Mouse (Mus musculus) MEL (cell line): ENCODE results near the gene Spred3. TPM values are rescaled to one million over a fixed set of nuclear protein-coding genes. Genes with fewer than 3 reads are reported as not detected.

Experiments
- DNase-seq: peaks from one replicate; pipeline ENCODE4 v3.0.0; 2011; ENCODE audit warnings: low read depth, low spot score
- H3K27ac ChIP-seq: 2 replicates; pipeline ENCODE4 v1.5.1; 2012; ENCODE audit warnings: low read depth, mild to moderate bottlenecking, control low read depth, low read length, moderate library complexity; ENCODE audit not compliant: control insufficient read depth
- H3K27me3 ChIP-seq, 2 experiments: fragments of 150-350 bp in 1 of 2; sonication (generic) in 1 of 2; 2 replicates each; pipeline ENCODE4 v1.6.1; 2012; ENCODE audit warnings: low read length in 2 of 2, mild to moderate bottlenecking in 2 of 2, improper control_type of control experiment in 1 of 2, moderate library complexity in 1 of 2; ENCODE audit not compliant: insufficient read depth in 2 of 2, control insufficient read depth in 1 of 2
- H3K36me3 ChIP-seq, 2 experiments: 2 replicates each; pipeline ENCODE4 v1.6.1; 2012 to 2014; ENCODE audit warnings: low read length in 2 of 2, improper control_type of control experiment in 1 of 2, inconsistent platforms in 1 of 2, mild to moderate bottlenecking in 1 of 2; ENCODE audit not compliant: insufficient read depth in 2 of 2, control insufficient read depth in 1 of 2
- H3K4me1 ChIP-seq, 2 experiments: fragments of 150-350 bp in 1 of 2; sonication (generic) in 1 of 2; 2 replicates each; pipeline ENCODE4 v1.6.1; 2012; ENCODE audit warnings: low read length in 2 of 2, improper control_type of control experiment in 1 of 2, mild to moderate bottlenecking in 1 of 2; ENCODE audit not compliant: insufficient read depth in 2 of 2, control insufficient read depth in 1 of 2
- H3K4me3 ChIP-seq, 2 experiments: fragments of 150-350 bp in 1 of 2; sonication (generic) in 1 of 2; 2 replicates each; pipeline ENCODE4 v1.5.1; 2012; ENCODE audit warnings: low read depth in 2 of 2, low read length in 2 of 2, mild to moderate bottlenecking in 2 of 2, moderate library complexity in 2 of 2, control low read depth in 1 of 2, improper control_type of control experiment in 1 of 2; ENCODE audit not compliant: control insufficient read depth in 1 of 2, insufficient read depth in 1 of 2
- H3K79me2 ChIP-seq: 2 replicates; pipeline ENCODE4 v1.6.1; 2012; ENCODE audit warnings: mild to moderate bottlenecking, low read length, moderate library complexity; ENCODE audit not compliant: control insufficient read depth, poor library complexity, insufficient read depth
- H3K9ac ChIP-seq: 2 replicates; pipeline ENCODE4 v1.6.1; 2012; ENCODE audit warnings: low read depth, mild to moderate bottlenecking, control low read depth, low read length, moderate library complexity; ENCODE audit not compliant: control insufficient read depth, poor library complexity, severe bottlenecking
- H3K9me3 ChIP-seq: fragments of 150-350 bp; sonication (generic); replicated peaks from 2 replicates; pipeline ENCODE4 v1.6.1; 2012; ENCODE audit warnings: mild to moderate bottlenecking, low read length, improper control_type of control experiment, moderate library complexity; ENCODE audit not compliant: insufficient read depth
- BHLHE40 ChIP-seq: IDR thresholded peaks from 2 replicates; pipeline ENCODE4 v1.6.1; 2012; ENCODE audit warnings: low read depth, mild to moderate bottlenecking, inconsistent platforms, low read length, improper control_type of control experiment, borderline replicate concordance
- CHD1 ChIP-seq: IDR thresholded peaks from 2 replicates; pipeline ENCODE4 v1.6.1; 2012; ENCODE audit warnings: low read depth, mild to moderate bottlenecking, inconsistent platforms, low read length, improper control_type of control experiment
- CHD2 ChIP-seq: IDR thresholded peaks from 2 replicates; pipeline ENCODE4 v1.6.1; 2011; ENCODE audit warnings: low read length, improper control_type of control experiment
- EP300 ChIP-seq, 2 experiments: IDR thresholded peaks; 2 replicates each; pipeline ENCODE4 v1.6.1; 2011; ENCODE audit warnings: improper control_type of control experiment in 2 of 2, low read length in 2 of 2, low read depth in 1 of 2, mild to moderate bottlenecking in 1 of 2
- GABPA ChIP-seq: IDR thresholded peaks from 2 replicates; pipeline ENCODE4 v1.6.1; 2012; ENCODE audit warnings: low read depth, mild to moderate bottlenecking, inconsistent platforms, low read length, improper control_type of control experiment, moderate library complexity
- HCFC1 ChIP-seq: IDR thresholded peaks from 2 replicates; pipeline ENCODE4 v1.6.1; 2012; ENCODE audit warnings: low read depth, mild to moderate bottlenecking, inconsistent platforms, low read length, improper control_type of control experiment, moderate library complexity
- MAFK ChIP-seq: IDR thresholded peaks from 2 replicates; pipeline ENCODE4 v1.6.1; 2011; ENCODE audit warnings: low read depth, mild to moderate bottlenecking, low read length, improper control_type of control experiment, borderline replicate concordance
- MEF2A ChIP-seq: IDR thresholded peaks from 2 replicates; pipeline ENCODE4 v1.6.1; 2014; ENCODE audit warnings: low read depth, mild to moderate bottlenecking, inconsistent platforms, low read length, improper control_type of control experiment; ENCODE audit not compliant: poor library complexity, insufficient replicate concordance, severe bottlenecking; ENCODE audit errors: extremely low read depth
- POLR2A ChIP-seq, 2 experiments: IDR thresholded peaks; 2 replicates each; pipeline ENCODE4 v1.6.1; 2011 to 2012; ENCODE audit warnings: low read length in 2 of 2, mild to moderate bottlenecking in 2 of 2, control low read depth in 1 of 2, improper control_type of control experiment in 1 of 2, low read depth in 1 of 2, moderate library complexity in 1 of 2; ENCODE audit not compliant: control insufficient read depth in 1 of 2, insufficient read depth in 1 of 2, poor library complexity in 1 of 2
- SIN3A ChIP-seq: IDR thresholded peaks from 2 replicates; pipeline ENCODE4 v1.6.1; 2012; ENCODE audit warnings: low read length, improper control_type of control experiment, inconsistent platforms
- SMC3 ChIP-seq: IDR thresholded peaks from 2 replicates; pipeline ENCODE4 v1.6.1; 2011; ENCODE audit warnings: low read depth, low read length, improper control_type of control experiment
- TAL1 ChIP-seq: IDR thresholded peaks from 2 replicates; pipeline ENCODE4 v1.6.1; 2012; ENCODE audit warnings: mild to moderate bottlenecking, inconsistent platforms, low read length, moderate library complexity, mixed read lengths
- TBP ChIP-seq: IDR thresholded peaks from 2 replicates; pipeline ENCODE4 v1.8.0; 2011; ENCODE audit warnings: low read depth, low read length, improper control_type of control experiment
- TCF12 ChIP-seq: IDR thresholded peaks from 2 replicates; pipeline ENCODE4 v1.6.1; 2014; ENCODE audit warnings: low read depth, mild to moderate bottlenecking, inconsistent platforms, low read length, improper control_type of control experiment, moderate library complexity
- ZMIZ1 ChIP-seq: IDR thresholded peaks from 2 replicates; pipeline ENCODE4 v1.6.1; 2012; ENCODE audit warnings: low read depth, mild to moderate bottlenecking, inconsistent platforms, low read length, improper control_type of control experiment, moderate library complexity
- polyA plus RNA-seq, 2 experiments: library from polyadenylated mRNA; stranded (reverse) in 1 of 2; unstranded in 1 of 2; fragments of >175 nt in 1 of 2; fragments of >200 nt in 1 of 2; gene quantifications; 2 replicates each; pipeline versions ENCODE4 v1.2.1 to v1.2.4; 2012; ENCODE audit warnings: low replicate concordance in 2 of 2, low read depth in 1 of 2; ENCODE audit not compliant: insufficient read length in 2 of 2, insufficient read depth in 1 of 2, missing spikeins in 1 of 2
- total RNA-seq: library from RNA; depleted of rRNA; stranded (reverse); fragments of 300-350 nt; gene quantifications from 2 replicates; pipeline ENCODE4 v1.2.3, GENCODE M21; 2012

Gene Spred3
- total and polyA plus RNA-seq, 3 experiments = 0.42 to 3.9 TPM; not detected in 1

GRCm38 (mm10) chr7:29162750-29163525 lies 7.3 kb downstream of the Spred3 start (continued):
- TF ChIP-seq ZMIZ1 = no peak

- H3K9me3 ChIP-seq = no peaks in the 10 kb centered on the region
- H3K4me1 ChIP-seq = no peaks in the 10 kb centered on the region
- no peak overlapping the region for H3K9ac ChIP-seq
- no peak for DNase-seq
- H3K36me3 ChIP-seq = no peaks in the 10 kb centered on the region
- no peak overlapping the region for H3K4me3 ChIP-seq
- H3K79me2 ChIP-seq = no peaks in the 10 kb centered on the region
- TF ChIP-seq MEF2A = no peak
- no peak for TF ChIP-seq SMC3
- TF ChIP-seq BHLHE40 = no peak
- TF ChIP-seq CHD1 = no peak
- TF ChIP-seq CHD2 = no peak
- TF ChIP-seq SIN3A = no peak
- no peak for TF ChIP-seq GABPA
- no peak for TF ChIP-seq EP300 (IDR thresholded peaks at IDR 0.05; ENCODE audit: low read depth in 1 of 2, low read length in 2 of 2)
- no peak for TF ChIP-seq POLR2A (IDR thresholded peaks at IDR 0.05; ENCODE audit: control insufficient read depth in 1 of 2, insufficient read depth in 1 of 2, low read depth in 1 of 2, low read length in 2 of 2, poor library complexity in 1 of 2)
- no peak for TF ChIP-seq HCFC1
- TF ChIP-seq TAL1 = no peak
- no peak for TF ChIP-seq TCF12
- no peaks in the 10 kb centered on the region for H3K27me3 ChIP-seq
- H3K27ac ChIP-seq = no peak overlapping the region
Measured at GRCm38 (mm10) chr7:29162294-29162693, 7.9 kb downstream of the Spred3 start.

- DNase-seq = no peak
- Histone ChIP-seq H3K79me2 (no peaks in the 10 kb centered on the region; the same call in 1 of the 2 replicates), H3K9me3 (no peaks in the 10 kb centered on the region), H3K36me3 (no peaks in the 10 kb centered on the region; a peak in 1 of 4 replicates), H3K4me1 (peaks cover 0 to 11% of the 10 kb centered on the region in 2 experiments; a peak in 1 of 4 replicates), H3K27me3 (no peaks in the 10 kb centered on the region), H3K4me3 (no peak overlapping the region), H3K9ac (no peak overlapping the region), H3K27ac (no peak overlapping the region)
- no peak for TF ChIP-seq MAFK
- no peak for TF ChIP-seq TBP
Measured at GRCm38 (mm10) chr7:29158264-29158663, 11.9 kb downstream of the Spred3 start.
